Mouse (Mus musculus): ENCODE results near the gene Gm4303. TPM values are rescaled to one million over a fixed set of nuclear protein-coding genes. Genes with fewer than 3 reads are reported as not detected.
"Not testable (repeated sequence)": the region's sequence is repeated elsewhere in the genome, so short reads cannot be mapped to it uniquely, and the experiment has no call there.

The Gm4303 gene
- not detected in 2 replicates for polyA plus RNA-seq (2016; fragmentation: Nextera tagmentation; extraction: Ambion mirVana)

DNA sequence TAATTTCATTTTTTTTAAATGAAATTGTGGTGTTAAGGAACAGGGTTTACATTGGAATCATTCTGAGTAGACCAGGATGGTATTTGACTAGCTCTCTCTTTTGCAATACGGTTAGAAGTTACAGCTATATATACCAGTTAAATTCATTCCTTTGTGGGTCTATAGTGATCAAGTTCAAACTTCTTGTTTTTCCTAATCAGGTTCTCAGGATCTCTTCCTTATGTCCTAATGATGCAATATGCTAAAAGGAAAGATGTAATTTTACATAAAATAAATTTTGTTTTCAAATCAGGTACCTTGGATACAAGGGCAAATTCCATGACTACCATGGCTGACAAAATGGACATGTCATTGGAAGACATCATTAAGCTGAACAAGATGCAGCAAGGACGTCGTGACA, at the start of gene Gm4303:
Gene Gm4303 (plus strand): TSS at position 301 of the 400 bp plus-strand sequence.
- not testable (repeated sequence) for H3K9me3 ChIP-seq (replicated peaks); H3K36me3 ChIP-seq; H3K4me3 ChIP-seq; DNase-seq (ENCODE audit: low spot score); H3K27me3 ChIP-seq (ENCODE audit: low read depth, poor library complexity, severe bottlenecking); H3K27ac ChIP-seq; H3K4me1 ChIP-seq
- WGBS: no CpG with 5 or more reads among the region's 3 CpGs

DNA sequence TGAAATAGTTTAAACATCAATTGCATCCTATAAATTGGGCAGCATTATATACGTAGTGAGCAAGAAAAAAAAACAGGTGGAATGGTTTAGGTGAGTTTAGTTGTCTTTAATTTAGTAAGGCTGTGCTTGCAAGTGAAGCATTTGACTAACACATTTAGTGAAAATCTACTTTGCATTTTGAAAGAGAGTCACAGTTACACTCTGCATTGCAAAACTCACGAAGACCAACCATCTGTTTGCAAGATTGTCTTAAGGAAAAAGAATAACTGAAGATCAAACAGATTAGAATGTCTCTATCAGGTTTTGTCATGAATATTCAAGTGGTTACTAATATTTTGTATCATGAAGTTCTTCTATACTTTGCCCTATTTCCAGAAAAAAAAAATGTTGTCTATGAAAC, 49.7 kb upstream of the Gm4303 start:
- Histone ChIP-seq H3K27me3 (ENCODE audit: low read depth, poor library complexity, severe bottlenecking) (no peaks in the 10 kb centered on the region), H3K9me3 (replicated peaks) (no peaks in the 10 kb centered on the region), H3K4me1 (no peaks in the 10 kb centered on the region), H3K36me3 (no peaks in the 10 kb centered on the region), H3K27ac (no peak overlapping the region), H3K4me3 (no peak overlapping the region)
- no peak for DNase-seq (ENCODE audit: low spot score)
- 86% methylated on average over 2 of the region's 2 CpGs for WGBS

DNA sequence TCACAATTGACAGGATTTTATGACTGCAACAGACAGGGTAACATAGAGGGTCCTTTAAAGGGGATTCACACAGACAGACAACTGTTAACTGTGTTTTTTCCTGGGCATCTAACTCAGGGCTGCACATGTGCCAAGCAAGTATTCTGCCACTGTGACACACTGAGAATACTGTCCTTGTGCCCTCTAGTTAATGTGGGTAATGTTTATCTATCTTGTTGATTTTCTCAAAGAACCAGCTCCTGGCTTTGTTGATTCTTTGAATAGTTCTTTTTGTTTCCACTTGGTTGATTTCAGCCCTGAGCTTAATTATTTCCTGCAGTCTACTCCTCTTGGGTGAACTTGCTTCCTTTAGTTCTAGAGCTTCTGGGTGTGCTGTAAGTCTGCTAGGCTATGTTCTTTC, 45.7 kb upstream of the Gm4303 start:
- not testable (repeated sequence) for H3K9me3 ChIP-seq (replicated peaks); H3K4me3 ChIP-seq; H3K27ac ChIP-seq; H3K27me3 ChIP-seq (ENCODE audit: low read depth, poor library complexity, severe bottlenecking); H3K36me3 ChIP-seq; DNase-seq (ENCODE audit: low spot score); H3K4me1 ChIP-seq

- not testable (repeated sequence) for H3K4me1 ChIP-seq; H3K27me3 ChIP-seq (ENCODE audit: low read depth, poor library complexity, severe bottlenecking); H3K27ac ChIP-seq; H3K9me3 ChIP-seq (replicated peaks); DNase-seq (ENCODE audit: low spot score); H3K4me3 ChIP-seq; H3K36me3 ChIP-seq
- no CpG with 5 or more reads among the region's 2 CpGs for WGBS
These were observed 10.4 kb upstream of the Gm4303 start, which contains the start of gene Gm4301 for GRCm38 (mm10) chr10:100335376-100335775. Gm4301 (plus strand) TSS chr10:100335676.

GRCm38 (mm10) chr10:100340536-100340935, 5.2 kb upstream of the Gm4303 start, which contains the start of gene Gm4302:
Gm4302 (plus strand) TSS chr10:100340836.
- H3K36me3 ChIP-seq; DNase-seq (ENCODE audit: low spot score); H3K27ac ChIP-seq; H3K9me3 ChIP-seq (replicated peaks); H3K4me1 ChIP-seq; H3K4me3 ChIP-seq; H3K27me3 ChIP-seq (ENCODE audit: low read depth, poor library complexity, severe bottlenecking): not testable (repeated sequence)
- WGBS: no CpG with 5 or more reads among the region's 3 CpGs

DNA sequence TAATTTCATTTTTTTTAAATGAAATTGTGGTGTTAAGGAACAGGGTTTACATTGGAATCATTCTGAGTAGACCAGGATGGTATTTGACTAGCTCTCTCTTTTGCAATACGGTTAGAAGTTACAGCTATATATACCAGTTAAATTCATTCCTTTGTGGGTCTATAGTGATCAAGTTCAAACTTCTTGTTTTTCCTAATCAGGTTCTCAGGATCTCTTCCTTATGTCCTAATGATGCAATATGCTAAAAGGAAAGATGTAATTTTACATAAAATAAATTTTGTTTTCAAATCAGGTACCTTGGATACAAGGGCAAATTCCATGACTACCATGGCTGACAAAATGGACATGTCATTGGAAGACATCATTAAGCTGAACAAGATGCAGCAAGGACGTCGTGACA, 5.0 kb downstream of the Gm4303 start, which contains the start of gene Gm4305:
Gene Gm4305 (plus strand): TSS at position 301 of the 400 bp plus-strand sequence.
- not testable (repeated sequence) for H3K36me3 ChIP-seq; H3K27me3 ChIP-seq (ENCODE audit: low read depth, poor library complexity, severe bottlenecking); H3K9me3 ChIP-seq (replicated peaks); H3K4me1 ChIP-seq; H3K4me3 ChIP-seq; DNase-seq (ENCODE audit: low spot score); H3K27ac ChIP-seq
- no CpG with 5 or more reads among the region's 3 CpGs for WGBS

DNA sequence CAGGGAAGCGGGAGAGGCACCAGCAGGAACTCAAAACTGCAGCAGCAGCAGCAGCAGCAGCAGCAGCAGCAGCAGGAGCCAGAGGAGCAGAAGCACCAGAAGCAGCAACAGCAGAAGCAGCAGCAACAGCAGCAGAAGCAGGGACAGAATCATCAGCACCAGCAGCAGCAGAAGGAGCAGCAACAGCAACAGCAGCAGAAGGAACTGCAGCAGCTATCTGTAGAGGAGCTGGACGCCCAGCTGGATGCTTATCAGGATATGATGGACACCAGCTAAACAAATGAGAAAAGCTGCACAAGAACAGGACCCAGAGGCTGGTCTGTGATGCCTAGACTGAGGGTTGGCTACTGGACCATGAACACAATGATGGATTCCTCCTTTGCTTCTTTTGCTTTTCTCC, 11.1 kb downstream of the Gm4303 start:
- H3K4me3 ChIP-seq; DNase-seq (ENCODE audit: low spot score); H3K4me1 ChIP-seq; H3K27me3 ChIP-seq (ENCODE audit: low read depth, poor library complexity, severe bottlenecking); H3K27ac ChIP-seq; H3K36me3 ChIP-seq; H3K9me3 ChIP-seq (replicated peaks): not testable (repeated sequence)
- WGBS: 93% methylated on average over 2 of the region's 2 CpGs

DNA sequence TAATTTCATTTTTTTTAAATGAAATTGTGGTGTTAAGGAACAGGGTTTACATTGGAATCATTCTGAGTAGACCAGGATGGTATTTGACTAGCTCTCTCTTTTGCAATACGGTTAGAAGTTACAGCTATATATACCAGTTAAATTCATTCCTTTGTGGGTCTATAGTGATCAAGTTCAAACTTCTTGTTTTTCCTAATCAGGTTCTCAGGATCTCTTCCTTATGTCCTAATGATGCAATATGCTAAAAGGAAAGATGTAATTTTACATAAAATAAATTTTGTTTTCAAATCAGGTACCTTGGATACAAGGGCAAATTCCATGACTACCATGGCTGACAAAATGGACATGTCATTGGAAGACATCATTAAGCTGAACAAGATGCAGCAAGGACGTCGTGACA, 15.3 kb downstream of the Gm4303 start, which contains the start of gene Gm4307:
Gene Gm4307 (plus strand): TSS at position 301 of the 400 bp plus-strand sequence.
- H3K9me3 ChIP-seq (replicated peaks); H3K27me3 ChIP-seq (ENCODE audit: low read depth, poor library complexity, severe bottlenecking); DNase-seq (ENCODE audit: low spot score); H3K36me3 ChIP-seq; H3K27ac ChIP-seq; H3K4me1 ChIP-seq; H3K4me3 ChIP-seq: not testable (repeated sequence)
- WGBS: no CpG with 5 or more reads among the region's 3 CpGs

- not testable (repeated sequence) for H3K4me1 ChIP-seq; H3K27ac ChIP-seq; H3K4me3 ChIP-seq; DNase-seq (ENCODE audit: low spot score); H3K27me3 ChIP-seq (ENCODE audit: low read depth, poor library complexity, severe bottlenecking); H3K9me3 ChIP-seq (replicated peaks); H3K36me3 ChIP-seq
- WGBS: no CpG with 5 or more reads among the region's 2 CpGs
These were observed 36.7 kb downstream of the Gm4303 start, which contains the start of gene Gm4312 for GRCm38 (mm10) chr10:100382460-100382859. Gm4312 (minus strand) TSS chr10:100382560.

Other genes with a start within 250 kb of the Gm4303 start
- not detected in 2 replicates for gene Gm4301, start 10.3 kb upstream of the Gm4303 start, polyA plus RNA-seq (2016; fragmentation: Nextera tagmentation; extraction: Ambion mirVana)
- not detected in 2 replicates for gene Gm4302, start 5.1 kb upstream of the Gm4303 start, polyA plus RNA-seq (2016; fragmentation: Nextera tagmentation; extraction: Ambion mirVana)
- gene Gm4305, start 5.1 kb downstream of the Gm4303 start, polyA plus RNA-seq (2016; fragmentation: Nextera tagmentation; extraction: Ambion mirVana): not detected in 2 replicates
- gene Gm4307, start 15.4 kb downstream of the Gm4303 start, polyA plus RNA-seq (2016; fragmentation: Nextera tagmentation; extraction: Ambion mirVana): not detected in 2 replicates
- gene Gm4312, start 36.6 kb downstream of the Gm4303 start, polyA plus RNA-seq (2016; fragmentation: Nextera tagmentation; extraction: Ambion mirVana): not detected in 2 replicates
- 23.1 and 25.4 TPM in 2 replicates for gene Tmtc3, start 141.4 kb downstream of the Gm4303 start, polyA plus RNA-seq (2016; fragmentation: Nextera tagmentation; extraction: Ambion mirVana)
- 4.5 and 5.2 TPM in 2 replicates for gene Cep290, start 141.6 kb downstream of the Gm4303 start, polyA plus RNA-seq (2016; fragmentation: Nextera tagmentation; extraction: Ambion mirVana)
- gene 4930430F08Rik, start 244.5 kb downstream of the Gm4303 start, polyA plus RNA-seq (2016; fragmentation: Nextera tagmentation; extraction: Ambion mirVana): 7.1 and 7.7 TPM in 2 replicates
- not detected in 2 replicates for gene 1700017N19Rik, start 244.5 kb downstream of the Gm4303 start, polyA plus RNA-seq (2016; fragmentation: Nextera tagmentation; extraction: Ambion mirVana)

Data from limb, embryonic 10.5 days (tissue).